Mouse (Mus musculus): ENCODE measurements at regions not wholly inside any gene's neighbourhood (a gene's known extent, or its start where the extent isn't known, plus 50 kb on each side); places are given as distances from the start of the nearest gene placed in this dataset.
A peak's percentile ranks its signal among the peaks of the same experiment; 100 is the strongest.

DNA sequence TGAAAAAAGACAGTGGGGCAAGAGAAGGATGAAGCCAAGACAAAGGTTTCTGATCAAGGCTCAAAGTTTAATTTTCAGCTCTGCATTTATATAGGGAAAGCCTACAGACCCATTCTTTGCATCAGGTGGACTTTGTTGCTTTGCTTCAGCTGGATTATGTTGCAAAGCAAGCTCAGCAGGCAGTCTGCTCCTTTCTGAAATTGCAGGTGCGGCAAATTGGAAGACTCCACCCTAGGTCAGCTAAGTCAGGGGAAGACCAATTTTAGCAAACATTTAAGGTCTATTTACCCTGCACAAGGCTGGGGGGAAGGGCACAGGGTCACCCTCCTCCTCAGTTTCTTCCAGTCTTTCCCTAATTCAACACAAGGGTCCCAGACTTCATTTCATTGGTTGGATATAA lies 502.3 kb downstream of the Sh2d4b start:
- H3K9ac ChIP-seq (ENCODE audit: low read depth, low read length): no peak overlapping the region
- no peak overlapping the region for H3K27ac ChIP-seq
- H3K4me1 ChIP-seq (ENCODE audit: control insufficient read depth, insufficient read depth, low read length): no peaks in the 10 kb centered on the region
- no peaks in the 10 kb centered on the region for H3K79me2 ChIP-seq (replicated peaks; ENCODE audit: control insufficient read depth, insufficient read depth, low read length)
- DNase-seq: no peak
- H3K36me3 ChIP-seq (ENCODE audit: control insufficient read depth, insufficient read depth, low read length): no peaks in the 10 kb centered on the region
- intact Hi-C loops (cut with DNase I): no loop called here
- TF ChIP-seq POLR2A (IDR thresholded peaks at IDR 0.05; ENCODE audit: insufficient read depth, low read depth, low read length) (no peak), EP300 (IDR thresholded peaks at IDR 0.05; ENCODE audit: insufficient read depth, low read depth, low read length) (no peak), CTCF (IDR thresholded peaks at IDR 0.05) (no peak)
- H3K4me3 ChIP-seq: no peak overlapping the region
- WGBS: 89% methylated on average over 1 of the region's 1 CpGs
- no peaks in the 10 kb centered on the region for H3K27me3 ChIP-seq (ENCODE audit: control insufficient read depth, insufficient read depth, low read length)

DNA sequence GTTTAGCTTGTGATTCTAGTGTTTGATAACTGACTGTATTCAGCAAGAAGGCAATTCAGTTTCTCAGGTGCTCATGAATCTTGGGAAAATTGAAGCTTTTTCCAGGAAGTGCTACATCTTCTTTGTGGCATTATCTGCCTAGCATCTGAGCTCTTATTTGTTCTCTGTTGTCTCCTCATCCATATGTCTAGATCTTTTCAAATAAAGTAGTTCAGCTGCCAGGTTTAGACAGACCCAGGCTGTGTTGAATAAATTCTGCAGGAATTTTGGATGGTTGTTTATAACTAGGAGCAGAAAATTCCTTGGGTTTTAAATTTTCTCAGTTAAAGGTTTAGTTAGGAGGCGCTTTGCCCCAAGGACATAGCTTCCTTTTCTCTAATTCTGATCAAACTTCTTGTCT lies 511.5 kb downstream of the Sh2d4b start:
- Histone ChIP-seq H3K9ac (ENCODE audit: low read depth, low read length) (no peak overlapping the region), H3K4me1 (ENCODE audit: control insufficient read depth, insufficient read depth, low read length) (no peaks in the 10 kb centered on the region), H3K79me2 (replicated peaks; ENCODE audit: control insufficient read depth, insufficient read depth, low read length) (no peaks in the 10 kb centered on the region), H3K4me3 (no peak overlapping the region), H3K27ac (no peak overlapping the region), H3K36me3 (ENCODE audit: control insufficient read depth, insufficient read depth, low read length) (no peaks in the 10 kb centered on the region), H3K27me3 (ENCODE audit: control insufficient read depth, insufficient read depth, low read length) (no peaks in the 10 kb centered on the region)
- TF ChIP-seq EP300 (IDR thresholded peaks at IDR 0.05; ENCODE audit: insufficient read depth, low read depth, low read length): no peak
- no peak for TF ChIP-seq POLR2A (IDR thresholded peaks at IDR 0.05; ENCODE audit: insufficient read depth, low read depth, low read length)
- TF ChIP-seq CTCF (IDR thresholded peaks at IDR 0.05): no peak
- 77% methylated on average over 1 of the region's 1 CpGs for WGBS
- intact Hi-C loops (cut with DNase I): no loop called here
- no peak for DNase-seq

DNA sequence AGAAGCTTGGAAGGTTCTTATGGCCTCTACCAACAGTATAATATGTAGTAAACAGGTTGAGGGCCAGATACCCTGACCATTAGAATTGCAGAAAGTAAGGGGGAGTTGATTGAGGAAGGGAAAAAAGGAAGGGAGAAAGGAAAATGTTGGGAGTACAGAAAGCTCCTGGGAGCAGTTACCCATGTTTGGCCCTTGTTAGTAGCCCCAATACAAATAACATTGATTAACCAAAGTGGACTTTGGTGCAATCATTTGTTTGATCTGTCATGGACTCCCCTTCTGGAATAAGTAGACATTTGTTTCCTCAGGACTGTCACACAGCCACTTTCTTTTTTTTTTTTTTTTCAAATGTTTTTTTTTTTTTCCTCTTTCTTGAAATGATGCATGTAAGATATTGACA lies 513.4 kb downstream of the Sh2d4b start:
- no peak for DNase-seq
- intact Hi-C loops (cut with DNase I): no loop called here
- no peak overlapping the region for H3K4me3 ChIP-seq
- no peak overlapping the region for H3K9ac ChIP-seq (ENCODE audit: low read depth, low read length)
- no peaks in the 10 kb centered on the region for H3K79me2 ChIP-seq (replicated peaks; ENCODE audit: control insufficient read depth, insufficient read depth, low read length)
- H3K36me3 ChIP-seq (ENCODE audit: control insufficient read depth, insufficient read depth, low read length): no peaks in the 10 kb centered on the region
- no peaks in the 10 kb centered on the region for H3K27me3 ChIP-seq (ENCODE audit: control insufficient read depth, insufficient read depth, low read length)
- H3K27ac ChIP-seq: no peak overlapping the region
- no peaks in the 10 kb centered on the region for H3K4me1 ChIP-seq (ENCODE audit: control insufficient read depth, insufficient read depth, low read length)
- TF ChIP-seq EP300 (IDR thresholded peaks at IDR 0.05; ENCODE audit: insufficient read depth, low read depth, low read length) (no peak), CTCF (IDR thresholded peaks at IDR 0.05) (no peak), POLR2A (IDR thresholded peaks at IDR 0.05; ENCODE audit: insufficient read depth, low read depth, low read length) (no peak)

DNA sequence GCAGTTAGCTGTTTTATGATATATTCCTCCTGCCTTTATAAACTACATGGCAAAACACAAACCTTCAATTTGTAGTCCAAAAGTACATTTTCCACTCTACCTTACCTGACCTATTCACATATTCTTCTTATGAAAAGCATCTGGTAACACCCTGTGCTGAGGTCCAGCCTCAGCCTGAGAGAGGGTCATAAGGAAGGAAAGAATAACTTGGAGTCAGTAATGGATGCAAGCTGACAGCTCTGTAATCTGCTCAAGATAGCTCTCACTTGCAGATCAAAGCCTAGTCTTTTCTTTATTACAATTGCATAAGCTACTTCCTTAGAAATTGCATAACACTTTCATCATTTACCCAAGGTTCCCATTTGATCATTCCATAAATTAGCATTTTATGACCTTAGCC lies 528.7 kb downstream of the Sh2d4b start:
- no peak overlapping the region for H3K9ac ChIP-seq (ENCODE audit: low read depth, low read length)
- H3K27me3 ChIP-seq (ENCODE audit: control insufficient read depth, insufficient read depth, low read length): no peaks in the 10 kb centered on the region
- no peak overlapping the region for H3K4me3 ChIP-seq
- intact Hi-C loops (cut with DNase I): no loop called here
- H3K36me3 ChIP-seq (ENCODE audit: control insufficient read depth, insufficient read depth, low read length): no peaks in the 10 kb centered on the region
- H3K27ac ChIP-seq: no peak overlapping the region
- no peak for DNase-seq
- no peaks in the 10 kb centered on the region for H3K79me2 ChIP-seq (replicated peaks; ENCODE audit: control insufficient read depth, insufficient read depth, low read length)
- no peak for TF ChIP-seq POLR2A (IDR thresholded peaks at IDR 0.05; ENCODE audit: insufficient read depth, low read depth, low read length)
- TF ChIP-seq CTCF (IDR thresholded peaks at IDR 0.05): no peak
- no peak for TF ChIP-seq EP300 (IDR thresholded peaks at IDR 0.05; ENCODE audit: insufficient read depth, low read depth, low read length)
- no peaks in the 10 kb centered on the region for H3K4me1 ChIP-seq (ENCODE audit: control insufficient read depth, insufficient read depth, low read length)

DNA sequence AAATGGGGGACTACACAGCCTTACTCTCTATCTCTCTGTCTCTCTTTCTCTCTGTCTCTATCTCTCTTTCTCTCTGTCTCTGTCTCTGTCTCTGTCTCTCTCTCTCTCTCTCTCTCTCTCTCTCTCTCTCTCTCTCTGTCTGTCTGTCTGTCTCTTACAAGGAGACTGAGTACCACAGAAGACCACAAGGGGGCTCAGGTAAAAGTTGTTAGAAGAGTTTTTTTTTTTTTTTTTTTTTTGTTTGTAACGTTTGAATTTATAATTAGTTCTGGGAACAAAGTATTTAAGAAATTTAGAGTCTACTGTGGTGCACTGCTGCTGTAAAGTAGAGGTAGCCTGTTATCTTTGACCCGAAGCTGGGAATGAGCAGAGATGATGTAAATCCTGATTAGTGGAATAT lies 530.2 kb downstream of the Sh2d4b start:
- DNase-seq: no peak
- Histone ChIP-seq H3K27ac (no peak overlapping the region), H3K4me3 (no peak overlapping the region), H3K27me3 (ENCODE audit: control insufficient read depth, insufficient read depth, low read length) (no peaks in the 10 kb centered on the region), H3K9ac (ENCODE audit: low read depth, low read length) (no peak overlapping the region), H3K4me1 (ENCODE audit: control insufficient read depth, insufficient read depth, low read length) (no peaks in the 10 kb centered on the region), H3K36me3 (ENCODE audit: control insufficient read depth, insufficient read depth, low read length) (no peaks in the 10 kb centered on the region), H3K79me2 (replicated peaks; ENCODE audit: control insufficient read depth, insufficient read depth, low read length) (no peaks in the 10 kb centered on the region)
- WGBS: 47% methylated on average over 2 of the region's 2 CpGs
- intact Hi-C loops (cut with DNase I): no loop called here
- 0 out of 2 replicates have a peak, but pooled peaks have one; percentile 11 for TF ChIP-seq CTCF (IDR thresholded peaks at IDR 0.05)
- no peak for TF ChIP-seq POLR2A (IDR thresholded peaks at IDR 0.05; ENCODE audit: insufficient read depth, low read depth, low read length)
- no peak for TF ChIP-seq EP300 (IDR thresholded peaks at IDR 0.05; ENCODE audit: insufficient read depth, low read depth, low read length)
